Mouse (Mus musculus) G1E (cell line): ENCODE measurements around the gene Trim2.

ENCODE experiments used
- CTCF ChIP-seq: IDR thresholded peaks from 2 replicates; pipeline ENCODE4 v1.5.1; 2012; ENCODE audit warnings: low read depth, low read length, inconsistent platforms, mixed read lengths
- GATA2 ChIP-seq: IDR thresholded peaks from 2 replicates; pipeline ENCODE4 v1.6.1; 2012; ENCODE audit warnings: low read depth, low read length, inconsistent platforms, borderline replicate concordance
- POLR2AphosphoS5 ChIP-seq: IDR thresholded peaks from 2 replicates; pipeline ENCODE4 v1.6.1; 2012; ENCODE audit warnings: low read depth, low read length, inconsistent platforms; ENCODE audit not compliant: insufficient replicate concordance
- TAL1 ChIP-seq: conservative IDR thresholded peaks from 2 replicates; pipeline ENCODE4 v1.6.1; 2012; ENCODE audit warnings: low read depth, low read length, inconsistent platforms, mixed read lengths

DNA sequence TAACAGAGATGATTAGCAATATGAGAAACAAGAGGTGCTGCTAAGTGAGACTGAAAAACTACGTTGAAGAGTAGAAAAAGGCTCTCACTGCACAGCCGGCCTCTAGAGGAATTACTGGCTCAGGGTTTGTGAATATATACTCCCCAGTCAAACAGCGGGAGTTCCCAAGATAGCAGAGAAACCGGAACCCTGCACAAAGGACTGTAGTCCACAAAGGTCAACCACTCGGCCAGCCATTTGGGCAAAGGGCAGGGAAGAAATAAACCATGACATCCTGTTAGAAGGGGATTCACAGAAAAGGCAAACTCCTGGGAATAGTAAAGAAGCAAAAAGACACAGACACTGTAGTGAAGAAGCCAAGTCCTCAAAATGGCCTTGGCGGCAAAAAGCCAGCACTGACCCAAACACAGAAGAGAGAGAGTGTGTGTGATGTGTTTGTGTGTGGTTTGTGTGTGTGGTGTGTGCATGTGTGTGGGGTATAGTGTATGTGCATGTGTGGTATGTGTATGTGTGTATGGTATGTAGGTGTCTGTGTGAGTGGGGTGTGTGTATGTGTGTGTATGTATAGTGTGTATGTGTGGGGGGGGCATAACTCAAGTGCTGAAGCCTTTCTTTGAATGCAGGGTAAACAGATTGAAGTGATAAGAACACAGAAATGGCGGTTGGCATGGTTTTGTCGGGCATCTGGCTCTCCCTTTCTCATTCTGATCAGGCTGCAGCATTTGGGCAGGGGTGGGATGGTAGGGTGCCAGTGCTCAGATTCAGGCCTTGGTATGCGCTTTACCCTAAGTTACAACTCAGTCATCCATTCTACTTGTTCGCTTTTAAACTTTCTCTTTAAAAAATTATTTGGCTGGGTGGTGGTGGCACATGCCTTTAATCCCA is 71.0 kb downstream of the Trim2 start:
- TF ChIP-seq CTCF = no peak
- TF ChIP-seq POLR2AphosphoS5 = no peak
- no peak for TF ChIP-seq TAL1
- no peak for TF ChIP-seq GATA2
